Mouse (Mus musculus): ENCODE data around the gene Cul1. TPM values are rescaled to one million over a fixed set of nuclear protein-coding genes. Genes with fewer than 3 reads are reported as not detected.

Cul1 gene
- total RNA-seq, 2 experiments from 2014 or later: 143 to 178 TPM

Other genes with a start within 250 kb of the Cul1 start
- 284 and 385 TPM in 2 replicates for gene Ezh2, start 141.9 kb downstream of the Cul1 start, total RNA-seq (2014; fragmentation: Nextera tagmentation)
- 203 and 340 TPM in 2 replicates for gene Ezh2, start 141.9 kb downstream of the Cul1 start, total RNA-seq (2017)

Data from megakaryocyte-erythroid progenitor cell, adult 5-6 weeks (primary cell).